Mouse (Mus musculus): ENCODE measurements at regions not wholly inside any gene's neighbourhood (a gene's known extent, or its start where the extent isn't known, plus 50 kb on each side); places are given as distances from the start of the nearest gene placed in this dataset.
"Not testable (repeated sequence)": the region's sequence is repeated elsewhere in the genome, so short reads cannot be mapped to it uniquely, and the experiment has no call there.

GRCm38 (mm10) chr16:65312947-65313346, 207.3 kb upstream of the Htr1f start:
- in situ Hi-C loops (cut with MseI, MboI): no loop called here

GRCm38 (mm10) chr16:65315052-65315451, 205.3 kb upstream of the Pou1f1 start:
- in situ Hi-C loops (cut with MseI, MboI): no loop called here

DNA sequence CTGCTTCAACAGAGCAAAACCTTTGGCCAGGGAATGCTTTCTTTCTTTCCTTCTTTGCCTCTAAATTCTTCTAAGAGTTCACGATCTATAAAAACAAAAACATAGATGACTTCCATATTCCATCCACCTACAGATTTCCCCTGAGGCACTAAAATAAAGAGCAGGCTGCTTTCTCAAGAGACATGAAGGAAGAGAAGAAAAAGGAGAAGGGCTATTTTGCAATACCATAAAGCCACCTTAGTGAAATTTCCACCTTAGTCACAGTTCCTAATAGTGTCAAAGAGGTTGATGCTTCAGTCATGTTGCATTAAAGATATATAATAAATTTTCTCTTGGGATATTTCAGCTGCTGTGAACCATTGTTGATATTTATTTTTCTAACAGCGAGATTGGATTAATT, 187.9 kb upstream of the Pou1f1 start:
- in situ Hi-C loops (cut with MseI, MboI): no loop called here

GRCm38 (mm10) chr16:65339225-65339624, 181.1 kb upstream of the Pou1f1 start:
- in situ Hi-C loops (cut with MseI, MboI): no loop called here

DNA sequence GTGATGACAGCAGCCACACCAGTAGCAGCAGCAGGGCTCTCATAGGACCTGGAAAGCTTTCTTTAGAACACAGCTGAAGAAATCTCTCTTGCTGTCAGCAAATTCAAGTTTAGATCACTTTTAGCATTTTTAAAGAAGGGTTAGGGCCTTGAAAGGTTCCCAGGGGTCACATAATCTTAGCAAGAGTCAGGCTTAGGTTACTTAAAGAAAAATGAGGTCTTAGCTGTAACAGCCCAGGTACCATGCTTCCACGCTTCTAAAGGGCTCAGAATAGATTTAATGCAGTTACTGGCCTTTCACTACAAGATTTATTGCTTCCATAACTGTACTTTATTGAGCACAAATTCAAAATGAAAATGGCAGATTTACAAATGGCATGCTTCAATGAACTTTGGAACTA, 160.4 kb upstream of the Pou1f1 start:
- in situ Hi-C loops (cut with MseI, MboI): loop anchor here (10.0 to 25.0 kb wide), 2 partner anchors 115 to 448 kb away; no protein-coding TSS in a partner anchor

- in situ Hi-C loops (cut with MseI, MboI): loop anchor here (10.0 to 25.0 kb wide), 2 partner anchors 106 to 457 kb away; no protein-coding TSS in a partner anchor
Observed at GRCm38 (mm10) chr16:65369271-65369670, 151.0 kb upstream of the Pou1f1 start.

GRCm38 (mm10) chr16:65370939-65371338, 149.4 kb upstream of the Pou1f1 start:
- in situ Hi-C loops (cut with MseI, MboI): loop anchor here in 1 of 2 experiments (10.0 to 25.0 kb wide), 2 partner anchors 104 to 459 kb away; no protein-coding TSS in a partner anchor

DNA sequence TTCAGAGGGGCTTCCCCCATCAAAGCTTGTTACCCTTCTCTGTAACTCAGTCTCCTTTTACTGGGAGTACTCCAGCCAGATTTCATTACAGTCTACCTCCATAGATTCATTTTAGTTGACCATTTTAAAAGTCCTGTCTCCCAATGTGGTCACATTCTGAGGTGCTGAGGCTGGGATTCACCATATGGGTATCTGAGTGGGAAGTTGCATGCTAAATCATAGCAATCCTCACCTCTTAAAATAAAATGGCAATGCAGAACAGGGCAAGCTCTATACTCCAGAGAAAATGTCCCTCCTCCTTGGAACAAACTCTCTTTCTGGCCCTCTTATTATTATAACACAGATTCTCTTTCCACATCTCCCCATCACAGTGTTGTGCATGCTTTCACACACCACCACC, 143.8 kb upstream of the Pou1f1 start:
- in situ Hi-C loops (cut with MseI, MboI): loop anchor here in 1 of 2 experiments (10.0 kb wide), 1 partner anchor 98 kb away; no protein-coding TSS in a partner anchor

DNA sequence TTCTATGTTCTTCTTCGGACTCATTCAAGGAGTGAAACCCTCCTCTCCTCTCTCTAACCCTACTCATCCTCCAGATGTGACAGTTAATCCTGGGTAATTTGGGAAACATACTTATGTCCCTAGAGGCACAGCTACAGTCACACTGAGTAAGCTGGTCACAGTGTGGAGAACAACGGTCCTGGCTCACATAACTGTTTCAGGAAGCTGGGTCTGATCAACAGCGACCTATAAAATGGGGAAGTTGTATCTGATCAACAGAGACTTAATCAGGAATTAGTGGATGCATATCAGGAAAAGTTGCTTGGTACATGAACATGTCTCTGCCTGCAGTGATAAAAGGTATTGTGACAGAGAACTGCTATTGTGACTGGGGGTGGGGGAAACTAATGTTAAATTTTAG, 142.0 kb upstream of the Pou1f1 start:
- in situ Hi-C loops (cut with MseI, MboI): loop anchor here in 1 of 2 experiments (10.0 kb wide), 1 partner anchor 97 kb away; no protein-coding TSS in a partner anchor

DNA sequence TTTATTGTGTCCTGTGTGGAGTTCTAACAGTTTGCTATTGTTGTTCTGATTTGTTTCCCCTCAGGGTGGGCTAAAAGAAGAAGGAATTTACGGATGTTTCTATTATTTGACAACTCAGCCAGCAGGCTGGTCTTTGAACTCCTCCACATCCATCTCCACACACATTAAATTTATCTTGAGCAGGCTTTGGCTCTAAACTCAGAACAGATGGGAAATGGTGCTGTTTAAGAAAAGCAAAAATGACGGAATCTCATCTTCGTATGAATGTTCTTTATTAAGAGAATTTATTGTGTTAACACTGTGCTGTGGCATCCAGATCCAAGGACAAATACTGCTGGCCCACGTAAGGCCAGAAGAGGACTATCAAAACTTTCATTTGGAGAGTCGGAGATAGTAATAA, 140.4 kb upstream of the Pou1f1 start:
- in situ Hi-C loops (cut with MseI, MboI): loop anchor here in 1 of 2 experiments (10.0 kb wide), 1 partner anchor 95 kb away; no protein-coding TSS in a partner anchor

DNA sequence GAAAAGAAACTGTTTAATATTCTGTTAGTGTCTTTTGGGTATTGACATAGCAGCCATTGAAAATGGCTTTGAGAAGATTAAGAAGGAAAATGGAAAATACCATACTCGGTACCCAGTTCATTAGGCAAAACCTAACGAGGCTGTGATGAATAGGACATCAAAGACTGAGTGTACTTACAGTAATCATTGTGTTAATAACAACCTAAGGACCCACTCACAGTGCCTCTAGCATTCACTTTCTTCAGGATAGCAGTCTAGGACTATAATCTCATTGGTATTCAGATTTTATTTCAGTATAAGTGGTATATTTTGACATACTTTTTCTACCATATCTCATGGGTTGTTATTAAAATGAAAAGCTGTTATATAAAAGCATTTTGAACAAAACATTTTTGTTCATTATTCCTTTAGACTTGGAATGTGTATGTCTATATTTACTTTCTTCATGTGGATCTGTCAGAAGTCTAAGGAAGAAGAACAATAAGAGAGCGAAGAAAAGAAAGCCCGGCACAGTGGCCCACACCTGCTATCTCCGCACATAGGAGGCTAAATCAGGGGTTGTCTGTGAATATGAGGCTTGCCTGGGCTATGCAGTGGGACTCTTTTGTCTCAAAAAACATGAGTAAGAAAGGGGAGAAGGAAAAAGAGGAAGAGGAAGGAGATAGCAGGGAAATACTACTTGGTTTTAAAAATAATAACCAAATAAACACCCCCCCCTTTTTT, 116.2 kb upstream of the Pou1f1 start:
- in situ Hi-C loops (cut with MseI, MboI): no loop called here

GRCm38 (mm10) chr16:65404816-65405215, 115.5 kb upstream of the Pou1f1 start:
- in situ Hi-C loops (cut with MseI, MboI): no loop called here

- in situ Hi-C loops (cut with MseI, MboI): no loop called here
Observed at GRCm38 (mm10) chr16:65405824-65406556, 114.3 kb upstream of the Pou1f1 start.

DNA sequence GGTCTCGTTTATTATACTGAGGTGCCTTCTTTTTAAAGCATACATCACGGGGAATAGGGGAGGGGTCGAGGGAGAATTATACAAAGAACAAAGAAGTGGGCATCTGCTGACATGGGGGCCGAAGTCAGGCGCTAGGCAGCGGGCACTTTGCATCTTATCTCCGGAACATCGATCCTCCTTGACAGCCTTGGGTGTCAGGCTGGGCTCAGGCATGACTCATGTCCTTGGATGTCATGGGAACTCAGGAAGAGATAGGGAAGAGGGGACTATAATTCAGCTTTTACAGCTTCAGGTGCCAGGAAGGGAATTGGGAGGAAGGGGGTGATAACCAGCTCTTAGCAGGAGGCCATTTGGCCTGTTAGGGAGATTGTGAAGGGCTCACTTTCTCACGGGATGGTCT, 88.3 kb upstream of the Pou1f1 start:
- in situ Hi-C loops (cut with MseI, MboI): not testable (repeated sequence)

DNA sequence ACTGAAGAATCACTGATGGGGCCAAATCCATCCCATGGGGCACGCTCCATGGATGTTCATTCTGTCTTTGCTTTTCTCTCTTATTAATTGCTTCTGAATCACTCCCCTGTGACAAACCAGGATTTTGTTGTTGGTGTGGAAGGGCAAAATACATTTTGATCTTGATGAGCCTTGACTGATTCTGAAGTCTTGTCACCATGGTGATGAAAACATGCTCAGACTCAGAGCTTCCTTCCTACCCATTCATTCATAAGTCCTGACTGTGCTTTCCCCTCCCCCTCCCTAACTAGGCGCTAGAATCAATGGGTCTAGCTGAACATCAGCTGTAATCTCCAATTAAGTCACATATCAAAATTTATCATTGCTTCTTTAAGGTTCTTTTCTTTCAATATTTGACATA, 84.2 kb upstream of the Pou1f1 start:
- in situ Hi-C loops (cut with MseI, MboI): no loop called here

DNA sequence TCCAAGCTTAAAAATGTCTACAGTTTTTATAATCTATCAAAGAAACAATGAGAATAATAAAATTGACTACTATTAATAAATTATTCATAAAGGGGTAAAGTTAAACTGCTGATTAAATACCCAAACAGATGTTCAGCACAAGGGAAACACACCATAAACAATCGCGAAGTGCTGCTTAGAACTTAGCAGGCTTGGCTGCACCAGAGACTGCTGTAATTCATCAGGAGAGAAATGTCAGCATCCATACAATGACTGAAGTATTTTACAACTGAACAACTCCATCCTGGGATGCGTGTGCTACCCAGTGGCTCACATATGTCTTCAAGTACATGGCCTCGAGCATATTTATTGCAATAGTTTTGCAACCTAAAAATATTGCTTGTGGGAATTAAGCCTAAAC, 78.4 kb upstream of the Pou1f1 start:
- in situ Hi-C loops (cut with MseI, MboI): no loop called here

DNA sequence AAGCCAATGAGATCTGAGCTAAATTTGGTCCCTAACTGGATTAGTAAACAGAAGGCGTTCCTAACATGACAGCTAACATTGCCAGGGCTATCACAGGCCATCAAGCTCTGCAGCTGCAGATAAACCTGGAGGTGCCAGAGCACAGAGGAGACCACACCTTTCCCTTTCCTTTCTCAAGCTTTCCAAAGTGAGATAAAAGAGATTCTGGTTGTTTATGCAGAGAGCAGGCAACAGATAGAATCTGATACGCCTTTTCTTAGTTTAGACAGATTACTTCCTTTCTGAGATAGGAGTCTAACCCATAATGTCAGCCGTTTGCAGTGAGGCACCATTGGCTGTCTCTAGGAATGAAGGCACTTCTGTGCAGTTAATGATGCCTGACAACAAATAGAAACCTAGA, 71.5 kb upstream of the Pou1f1 start:
- in situ Hi-C loops (cut with MseI, MboI): no loop called here

DNA sequence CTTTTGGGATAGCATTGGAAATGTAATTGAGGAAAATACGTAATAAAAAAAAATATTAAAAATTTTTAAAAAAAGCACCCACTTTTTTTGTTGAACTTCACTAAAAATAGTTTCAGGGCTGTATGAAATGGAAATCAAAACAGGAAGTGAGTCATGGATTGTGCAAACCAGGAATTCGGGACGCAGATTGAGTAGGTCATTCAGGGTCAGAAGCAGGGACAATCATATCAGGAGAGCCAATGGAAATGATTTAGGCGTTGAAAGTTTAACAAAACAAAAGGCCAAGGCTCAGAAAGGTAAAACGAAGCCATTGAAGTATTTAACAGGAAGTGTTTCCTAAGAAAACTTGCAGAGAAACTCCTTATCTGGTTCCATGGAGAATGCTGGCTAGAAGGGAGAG, 69.6 kb upstream of the Pou1f1 start:
- in situ Hi-C loops (cut with MseI, MboI): no loop called here

DNA sequence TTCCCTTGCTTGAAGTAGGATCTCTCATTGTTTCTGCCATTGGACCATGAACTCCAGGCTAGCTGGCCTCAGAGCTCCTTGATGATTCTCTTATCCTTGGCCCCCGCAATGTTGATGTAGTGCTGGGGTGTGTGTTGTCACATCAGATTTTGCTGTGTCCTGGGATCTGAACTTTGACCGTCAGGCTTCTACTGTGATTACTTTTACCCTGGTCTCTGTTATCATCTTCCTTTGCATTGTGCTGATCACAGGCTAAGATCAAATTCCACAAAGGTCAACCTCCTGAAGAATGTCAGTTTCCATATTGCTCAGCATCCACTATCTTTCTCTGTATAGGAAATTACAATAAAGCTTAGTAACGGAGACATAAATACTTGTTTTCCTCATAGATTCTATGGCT, 68.4 kb upstream of the Pou1f1 start:
- in situ Hi-C loops (cut with MseI, MboI): no loop called here

DNA sequence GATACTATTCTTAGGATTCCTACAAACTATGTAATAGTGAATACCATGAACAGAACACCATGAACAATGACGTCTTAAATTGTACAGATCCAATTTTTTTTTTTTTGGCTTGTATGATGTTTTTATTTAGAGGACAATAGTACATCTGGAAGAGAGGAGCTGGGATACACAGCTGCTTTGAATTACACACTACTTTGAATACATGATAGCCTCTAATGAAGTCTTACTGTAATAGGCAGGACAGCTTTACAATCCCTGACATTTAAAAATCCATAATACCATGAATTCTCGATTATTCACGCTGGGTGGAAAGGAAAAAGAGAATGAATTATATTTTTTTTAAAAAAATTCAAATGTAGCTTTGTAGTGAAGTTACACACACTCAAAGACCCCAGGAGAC, 63.4 kb upstream of the Pou1f1 start:
- in situ Hi-C loops (cut with MseI, MboI): not testable (repeated sequence)

DNA sequence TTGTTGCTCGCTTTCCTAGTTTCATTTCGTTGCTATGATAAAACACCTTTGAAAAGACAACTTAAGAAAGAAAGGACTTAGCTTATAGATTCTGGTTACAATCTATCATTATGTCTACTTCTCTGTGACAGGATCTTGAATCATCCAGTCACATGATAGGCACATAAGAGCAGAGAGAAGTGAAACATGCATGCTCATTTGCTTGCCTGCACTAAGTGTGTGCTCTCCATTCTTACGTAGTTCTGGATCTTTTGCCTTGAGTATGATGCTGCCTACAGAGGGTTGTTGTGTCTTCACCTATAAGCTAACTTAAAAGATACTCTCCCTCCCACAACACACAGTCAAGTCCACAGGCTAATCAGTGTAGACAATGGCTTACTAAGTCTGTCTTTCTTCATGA, 62.1 kb upstream of the Pou1f1 start:
- in situ Hi-C loops (cut with MseI, MboI): no loop called here

DNA sequence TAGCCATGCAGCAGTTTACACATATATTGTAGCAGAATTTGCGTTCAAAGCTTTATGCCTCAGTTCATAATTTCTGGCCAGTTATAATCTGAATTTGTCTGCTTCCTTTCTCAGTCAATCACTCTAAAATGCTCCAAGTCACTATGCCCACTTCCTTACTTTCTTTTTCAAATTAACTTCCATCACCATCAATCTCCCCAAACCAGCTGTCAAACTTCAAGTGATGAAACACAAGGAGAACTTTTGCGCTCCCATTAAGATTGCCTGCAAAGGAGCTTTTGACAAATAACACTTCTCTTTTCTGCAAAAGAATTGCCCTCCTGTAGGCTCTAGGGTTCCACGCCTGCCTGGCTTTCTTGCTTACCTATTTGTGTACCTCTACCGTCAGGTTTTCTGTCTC, 50.6 kb upstream of the Pou1f1 start:
- in situ Hi-C loops (cut with MseI, MboI): loop anchor here (10.0 kb wide), 2 partner anchors 95 to 105 kb away; no protein-coding TSS in a partner anchor

All from mouse trophoblast stem cell (cell line).